Mouse (Mus musculus) thymus, adult 2 months (tissue): Measurements from ENCODE around the gene A830031A19Rik.

Experiments used
- CTCF ChIP-seq: fragments of 200-500 bp; IDR thresholded peaks from 2 replicates; pipeline ENCODE4 v1.5.1; 2012; ENCODE audit warnings: mild to moderate bottlenecking, control low read depth, low read length, moderate library complexity, borderline replicate concordance; ENCODE audit not compliant: control insufficient read depth, poor library complexity, insufficient read depth; ENCODE audit errors: extremely low read depth
- POLR2A ChIP-seq: fragments of 200-500 bp; IDR thresholded peaks from 2 replicates; pipeline ENCODE4 v1.6.1; 2012; ENCODE audit warnings: mild to moderate bottlenecking, low read length, control low read depth, moderate library complexity; ENCODE audit not compliant: control insufficient read depth, poor library complexity, insufficient read depth; ENCODE audit errors: extremely low read depth

DNA sequence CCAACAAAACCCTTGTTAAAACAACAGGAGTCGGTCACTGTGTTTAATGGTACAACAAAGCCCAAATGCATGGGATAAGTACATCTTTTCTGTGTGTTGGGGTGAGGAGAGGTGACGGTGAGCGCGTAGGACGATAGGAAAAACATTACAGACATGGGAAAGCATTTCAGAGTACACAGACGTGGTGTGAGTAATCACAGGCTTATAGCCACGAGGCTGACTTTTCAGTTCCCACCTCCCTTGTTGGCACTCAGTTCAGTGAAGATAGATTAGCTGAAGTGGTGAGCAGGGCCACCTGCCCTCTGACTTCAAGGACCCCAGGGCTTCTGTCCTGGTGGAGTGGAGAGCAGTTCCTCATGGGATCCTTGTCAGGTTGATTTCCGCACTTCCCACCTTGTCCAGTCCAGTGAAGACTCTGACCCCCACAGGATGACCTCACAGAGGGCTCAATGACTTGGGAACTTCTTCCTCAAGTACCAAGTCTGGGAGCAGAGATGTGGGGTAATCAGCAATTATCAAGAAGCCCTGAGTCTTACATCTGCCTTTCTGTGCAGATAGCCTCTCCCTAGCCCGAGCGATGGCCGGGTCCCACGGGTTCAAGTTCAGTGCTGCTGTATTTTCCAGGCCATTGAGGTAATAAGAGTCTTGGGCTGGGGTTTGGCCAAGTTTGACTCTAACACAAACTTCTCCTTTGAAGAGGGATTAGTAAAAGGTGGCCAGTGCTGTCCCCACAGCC is 40.3 kb upstream of the A830031A19Rik start:
- TF ChIP-seq CTCF (no peak), POLR2A (no peak)
